Mouse (Mus musculus): Measurements from ENCODE around the gene Limk2. TPM values are rescaled to one million over a fixed set of nuclear protein-coding genes. Genes with fewer than 3 reads are reported as not detected.

Gene Limk2
- 108 TPM for polyA plus RNA-seq (2017; shearing (Covaris generic))

DNA sequence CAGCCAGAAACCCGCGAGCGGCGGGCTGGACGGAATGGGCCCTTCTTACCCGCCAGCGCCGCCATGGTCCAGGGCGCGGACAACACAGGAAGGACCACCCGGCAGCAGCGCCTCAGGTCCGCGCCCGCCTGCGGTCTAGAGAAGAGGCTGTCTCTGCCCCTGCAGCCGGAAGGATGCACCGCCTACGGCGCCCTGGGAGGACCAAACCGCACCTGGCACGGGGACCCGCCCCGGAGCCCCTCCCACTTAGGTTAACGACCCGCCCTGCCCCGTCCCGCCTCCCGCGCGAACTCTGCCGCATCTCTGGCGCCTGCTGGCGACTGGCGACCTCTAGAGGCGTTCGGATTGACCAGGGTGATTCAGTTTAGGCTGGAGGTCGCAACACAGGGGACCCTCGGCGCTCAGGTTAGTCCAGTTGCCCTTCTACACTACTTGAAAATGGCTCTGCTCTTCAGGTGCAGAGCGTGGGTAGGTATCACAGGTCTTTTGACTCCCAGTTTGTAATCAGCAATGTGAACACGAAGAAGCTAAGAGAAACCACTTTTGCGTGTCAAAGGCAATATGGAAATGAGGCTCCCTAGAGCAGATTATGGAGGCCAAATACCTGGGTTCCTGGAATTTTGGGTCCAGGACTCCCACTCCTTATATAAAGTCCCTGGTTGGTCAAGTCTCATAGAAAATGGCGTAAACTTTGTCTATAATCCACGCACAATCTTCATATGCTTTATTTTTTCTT, at the start of gene Limk2:
Limk2 (minus strand) TSS at position 193 of the 736 bp plus-strand sequence.

DNA sequence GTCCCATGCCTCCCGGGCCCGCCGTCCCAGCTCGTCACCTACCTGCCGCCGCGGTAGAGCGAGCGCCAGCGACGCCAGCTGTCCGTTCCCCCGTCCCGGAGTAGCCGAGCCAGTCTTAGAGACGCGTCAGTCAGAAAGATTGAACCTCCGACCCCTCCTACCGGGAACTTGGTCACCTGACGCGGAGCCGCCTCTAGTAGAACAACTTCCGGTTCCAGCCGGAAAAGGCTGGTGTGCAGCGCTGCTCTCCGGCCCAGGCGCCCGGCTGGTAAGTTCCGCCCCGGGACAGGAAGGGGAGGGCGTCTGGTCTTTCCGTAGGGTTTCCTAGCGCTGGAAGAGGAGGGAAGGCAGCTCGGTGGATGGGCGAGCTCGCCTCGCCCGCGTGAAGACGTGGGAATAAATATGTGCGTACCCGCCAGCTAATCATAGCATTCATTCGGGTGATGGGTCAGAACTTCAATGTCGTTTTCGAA, 43.2 kb upstream of the Limk2 start, which contains the start of gene Rnf185:
Rnf185 (minus strand) TSS at position 197 of the 473 bp plus-strand sequence.

DNA sequence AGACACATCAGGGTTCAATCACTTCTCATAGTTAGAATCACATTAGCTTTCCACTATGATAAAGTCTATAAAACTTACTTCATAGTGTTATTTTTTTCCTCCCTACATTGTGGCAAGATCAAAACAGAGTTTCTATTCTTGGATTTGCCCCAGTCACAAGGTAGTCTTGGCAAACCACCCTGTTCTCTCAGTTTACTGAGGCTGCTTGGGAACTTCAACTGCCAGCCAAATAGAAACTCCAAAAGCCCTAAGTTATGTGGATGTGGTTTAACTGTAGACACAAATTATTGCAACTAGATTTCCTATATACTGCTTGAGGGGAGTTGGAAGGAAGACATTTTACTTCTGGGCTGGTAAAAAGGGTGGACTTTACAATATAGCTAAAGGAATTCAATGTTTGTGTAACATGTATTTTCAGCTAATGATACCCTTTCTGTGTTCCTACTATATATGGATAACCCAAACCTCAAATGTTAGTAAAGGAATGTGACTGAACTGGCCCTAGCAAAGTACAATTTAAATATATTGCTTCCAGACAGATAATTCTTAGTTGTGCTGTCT, 79.0 kb downstream of the Limk2 start, which contains the start of gene Pik3ip1:
Pik3ip1 (plus strand) TSS at position 511 of the 561 bp plus-strand sequence.

Other genes starting within 250 kb of the Limk2 start
- 64.5 TPM for gene Sfi1, start 215.7 kb downstream of the Limk2 start, polyA plus RNA-seq (2017; shearing (Covaris generic))
- gene Eif4enif1, start 206.8 kb downstream of the Limk2 start, polyA plus RNA-seq (2017; shearing (Covaris generic)) = 40.0 TPM
- 181 TPM for gene Drg1, start 142.8 kb downstream of the Limk2 start, polyA plus RNA-seq (2017; shearing (Covaris generic))
- 19.2 TPM for gene Patz1, start 120.3 kb downstream of the Limk2 start, polyA plus RNA-seq (2017; shearing (Covaris generic))
- 81.8 TPM for gene Pik3ip1, start 78.8 kb downstream of the Limk2 start, polyA plus RNA-seq (2017; shearing (Covaris generic))
- 26.1 TPM for gene Rnf185, start 43.2 kb upstream of the Limk2 start, polyA plus RNA-seq (2017; shearing (Covaris generic))
- gene Pla2g3, start 79.1 kb upstream of the Limk2 start, polyA plus RNA-seq (2017; shearing (Covaris generic)) = 0.10 TPM
- not detected for gene Inpp5j, start 95.6 kb upstream of the Limk2 start, polyA plus RNA-seq (2017; shearing (Covaris generic))
- gene Selenom, start 105.5 kb upstream of the Limk2 start, polyA plus RNA-seq (2017; shearing (Covaris generic)) = 6.2 TPM
- gene Smtn, start 131.4 kb upstream of the Limk2 start, polyA plus RNA-seq (2017; shearing (Covaris generic)) = 2.4 TPM
- 10.7 TPM for gene Morc2a, start 240.0 kb upstream of the Limk2 start, polyA plus RNA-seq (2017; shearing (Covaris generic))